Mouse (Mus musculus): Measurements from ENCODE around the gene Myo9b. TPM values are rescaled to one million over a fixed set of nuclear protein-coding genes. Genes with fewer than 3 reads are reported as not detected.

Myo9b gene
- polyA plus RNA-seq, 1 experiment from 2014 or later: 16.8 TPM

DNA sequence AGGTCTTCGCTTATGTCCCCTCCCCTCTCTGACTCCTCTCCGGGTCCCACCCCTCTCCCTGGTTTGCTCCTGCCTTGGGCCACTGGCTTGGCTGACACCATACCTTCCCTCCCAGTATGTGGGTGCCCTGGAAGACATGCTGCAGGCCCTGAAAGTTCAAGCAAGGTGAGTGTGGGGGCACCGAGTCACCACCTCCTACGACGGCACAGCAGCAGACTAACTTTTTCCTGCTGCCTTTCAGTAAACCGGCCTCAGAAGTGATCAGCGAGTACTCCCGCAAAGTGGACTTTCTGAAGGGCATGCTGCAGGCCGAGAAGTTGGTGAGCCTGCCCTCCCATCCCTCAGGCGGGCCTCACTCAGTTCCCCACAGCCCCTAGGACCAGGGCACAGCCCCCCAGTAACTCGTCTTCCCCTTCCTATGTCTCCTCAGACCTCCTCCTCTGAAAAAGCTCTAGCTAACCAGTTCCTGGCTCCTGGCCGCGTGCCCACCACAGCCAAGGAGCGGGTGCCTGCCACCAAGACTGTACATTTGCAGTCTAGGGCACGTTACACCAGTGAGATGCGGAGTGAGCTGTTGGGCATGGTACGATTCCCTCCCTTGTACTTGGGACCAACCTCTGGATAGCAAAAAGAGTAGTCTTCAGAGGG lies 95.1 kb downstream of the Myo9b start:
- no peaks in the 10 kb centered on the region for H3K27me3 ChIP-seq (ENCODE audit: control insufficient read depth, insufficient read depth, low read length)
- H3K27ac ChIP-seq (replicated peaks in 1 of 2; ENCODE audit: control insufficient read depth in 1 of 2, insufficient read depth in 1 of 2, low read depth in 2 of 2, low read length in 2 of 2): peak overlapping the region; percentile 89 to 95
- peak overlapping the region; percentile 86 for H3K9ac ChIP-seq (ENCODE audit: low read length)
- peak overlapping the region; percentile 70 for H3K4me2 ChIP-seq (ENCODE audit: low read length)
- no peaks in the 10 kb centered on the region for H3K9me3 ChIP-seq (ENCODE audit: control insufficient read depth, low read length)
- peaks cover 4 to 24% of the 10 kb centered on the region in 2 experiments for H3K4me1 ChIP-seq (ENCODE audit: control insufficient read depth in 2 of 2, insufficient read depth in 2 of 2, low read length in 2 of 2)
- ATAC-seq (ENCODE audit: insufficient number of reproducible peaks, insufficient read depth, low FRiP score, low read depth): no peak; the same call in 1 of the 2 replicates
- H3K4me3 ChIP-seq (ENCODE audit: control insufficient read depth in 1 of 2, insufficient read depth in 1 of 2, low read depth in 1 of 2, low read length in 2 of 2): peak overlapping the region; percentile 66 to 80
- WGBS: 40% methylated on average over 17 of the region's 17 CpGs
- peaks cover 14% of the 10 kb centered on the region for H3K36me3 ChIP-seq (ENCODE audit: control insufficient read depth, insufficient read depth, low read length)

GRCm38 (mm10) chr8:71368366-71368765 lies 95.9 kb downstream of the Myo9b start:
- Histone ChIP-seq H3K36me3 (ENCODE audit: control insufficient read depth, insufficient read depth, low read length) (peaks cover 17% of the 10 kb centered on the region), H3K9ac (ENCODE audit: low read length) (peak overlapping the region; percentile 86; the same call in 1 of the 2 replicates), H3K4me2 (ENCODE audit: low read length) (peak overlapping the region; percentile 70), H3K9me3 (ENCODE audit: control insufficient read depth, low read length) (no peaks in the 10 kb centered on the region), H3K4me1 (ENCODE audit: control insufficient read depth in 2 of 2, insufficient read depth in 2 of 2, low read length in 2 of 2) (peaks cover 4 to 24% of the 10 kb centered on the region in 2 experiments), H3K27ac (replicated peaks in 1 of 2; ENCODE audit: control insufficient read depth in 1 of 2, insufficient read depth in 1 of 2, low read depth in 2 of 2, low read length in 2 of 2) (peak overlapping the region in 1 of 2 experiments; percentile 95; a peak in 1 of 4 replicates), H3K27me3 (ENCODE audit: control insufficient read depth, insufficient read depth, low read length) (no peaks in the 10 kb centered on the region), H3K4me3 (ENCODE audit: control insufficient read depth in 1 of 2, insufficient read depth in 1 of 2, low read depth in 1 of 2, low read length in 2 of 2) (no peak overlapping the region)
- no peak for ATAC-seq (ENCODE audit: insufficient number of reproducible peaks, insufficient read depth, low FRiP score, low read depth)

- Histone ChIP-seq H3K9me3 (ENCODE audit: control insufficient read depth, low read length) (no peaks in the 10 kb centered on the region), H3K9ac (ENCODE audit: low read length) (peak overlapping the region; percentile 25; the same call in 1 of the 2 replicates), H3K4me1 (ENCODE audit: control insufficient read depth in 2 of 2, insufficient read depth in 2 of 2, low read length in 2 of 2) (peaks cover 4 to 24% of the 10 kb centered on the region in 2 experiments), H3K4me2 (ENCODE audit: low read length) (no peak overlapping the region), H3K4me3 (ENCODE audit: control insufficient read depth in 1 of 2, insufficient read depth in 1 of 2, low read depth in 1 of 2, low read length in 2 of 2) (no peak overlapping the region), H3K27me3 (ENCODE audit: control insufficient read depth, insufficient read depth, low read length) (no peaks in the 10 kb centered on the region), H3K27ac (replicated peaks in 1 of 2; ENCODE audit: control insufficient read depth in 1 of 2, insufficient read depth in 1 of 2, low read depth in 2 of 2, low read length in 2 of 2) (peak overlapping the region; percentile 6 to 64), H3K36me3 (ENCODE audit: control insufficient read depth, insufficient read depth, low read length) (peaks cover 26% of the 10 kb centered on the region)
- WGBS: 92% methylated on average over 10 of the region's 10 CpGs
- no peak for ATAC-seq (ENCODE audit: insufficient number of reproducible peaks, insufficient read depth, low FRiP score, low read depth)
These were observed 96.7 kb downstream of the Myo9b start for GRCm38 (mm10) chr8:71369040-71369718.

DNA sequence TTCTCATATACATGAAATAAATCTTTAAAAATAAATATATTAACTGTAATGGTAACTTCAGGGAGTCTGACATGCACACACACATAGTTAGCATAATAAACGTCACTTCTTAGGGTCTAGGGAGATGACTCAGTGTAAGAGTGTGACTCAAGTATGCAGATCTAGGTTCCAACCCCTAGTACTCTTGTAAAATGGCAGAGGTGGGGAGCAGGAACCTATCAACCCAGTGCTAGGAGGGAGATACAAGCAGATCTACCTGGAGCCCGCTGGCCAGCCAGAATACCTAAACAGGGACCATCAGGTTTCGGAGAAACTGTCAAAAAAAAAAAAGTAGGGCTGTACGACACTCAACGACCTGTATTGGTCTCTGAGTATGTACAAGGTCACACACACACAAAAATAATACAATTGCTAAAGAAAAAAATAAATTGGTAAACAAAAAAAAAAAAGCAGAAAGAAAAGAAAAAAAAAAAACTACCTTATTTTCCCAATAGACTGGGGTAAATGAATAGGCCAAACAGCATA lies 98.3 kb downstream of the Myo9b start:
- Histone ChIP-seq H3K9ac (ENCODE audit: low read length) (peak overlapping the region; percentile 72), H3K27me3 (ENCODE audit: control insufficient read depth, insufficient read depth, low read length) (no peaks in the 10 kb centered on the region), H3K4me2 (ENCODE audit: low read length) (peak overlapping the region; percentile 63), H3K9me3 (ENCODE audit: control insufficient read depth, low read length) (no peaks in the 10 kb centered on the region), H3K27ac (replicated peaks in 1 of 2; ENCODE audit: control insufficient read depth in 1 of 2, insufficient read depth in 1 of 2, low read depth in 2 of 2, low read length in 2 of 2) (peak overlapping the region in 1 of 2 experiments; percentile 87; a peak in 2 of 4 replicates), H3K4me1 (ENCODE audit: control insufficient read depth in 2 of 2, insufficient read depth in 2 of 2, low read length in 2 of 2) (peaks cover 4 to 27% of the 10 kb centered on the region in 2 experiments), H3K36me3 (ENCODE audit: control insufficient read depth, insufficient read depth, low read length) (peaks cover 41% of the 10 kb centered on the region), H3K4me3 (ENCODE audit: control insufficient read depth in 1 of 2, insufficient read depth in 1 of 2, low read depth in 1 of 2, low read length in 2 of 2) (peak overlapping the region; percentile 79 to 83)
- ATAC-seq (ENCODE audit: insufficient number of reproducible peaks, insufficient read depth, low FRiP score, low read depth): no peak
- WGBS: 11% methylated on average over 5 of the region's 5 CpGs

- peak; percentile 86 for ATAC-seq (ENCODE audit: insufficient number of reproducible peaks, insufficient read depth, low FRiP score, low read depth)
These were observed 98.8 kb downstream of the Myo9b start, which contains the start of gene Ocel1 for GRCm38 (mm10) chr8:71371236-71371848. Gene Ocel1 (plus strand): TSS chr8:71371298.

GRCm38 (mm10) chr8:71372427-71372826 lies 99.9 kb downstream of the Myo9b start:
- H3K4me1 ChIP-seq (ENCODE audit: control insufficient read depth in 2 of 2, insufficient read depth in 2 of 2, low read length in 2 of 2): peaks cover 12 to 35% of the 10 kb centered on the region in 2 experiments
- no peaks in the 10 kb centered on the region for H3K27me3 ChIP-seq (ENCODE audit: control insufficient read depth, insufficient read depth, low read length)
- no peak overlapping the region for H3K27ac ChIP-seq (replicated peaks in 1 of 2; ENCODE audit: control insufficient read depth in 1 of 2, insufficient read depth in 1 of 2, low read depth in 2 of 2, low read length in 2 of 2)
- H3K9ac ChIP-seq (ENCODE audit: low read length): no peak overlapping the region
- no peak overlapping the region for H3K4me2 ChIP-seq (ENCODE audit: low read length)
- no peak overlapping the region for H3K4me3 ChIP-seq (ENCODE audit: control insufficient read depth in 1 of 2, insufficient read depth in 1 of 2, low read depth in 1 of 2, low read length in 2 of 2)
- 85% methylated on average over 12 of the region's 12 CpGs for WGBS
- no peaks in the 10 kb centered on the region for H3K9me3 ChIP-seq (ENCODE audit: control insufficient read depth, low read length)
- peaks cover 56% of the 10 kb centered on the region for H3K36me3 ChIP-seq (ENCODE audit: control insufficient read depth, insufficient read depth, low read length)
- no peak for ATAC-seq (ENCODE audit: insufficient number of reproducible peaks, insufficient read depth, low FRiP score, low read depth)

More at GRCm38 (mm10) chr8:71371236-71371848, 98.8 kb downstream of the Myo9b start, which contains the start of gene Ocel1:
- Histone ChIP-seq H3K36me3 (ENCODE audit: control insufficient read depth, insufficient read depth, low read length) (peaks cover 46% of the 10 kb centered on the region), H3K4me1 (ENCODE audit: control insufficient read depth in 2 of 2, insufficient read depth in 2 of 2, low read length in 2 of 2) (peaks cover 8 to 31% of the 10 kb centered on the region in 2 experiments), H3K9me3 (ENCODE audit: control insufficient read depth, low read length) (no peaks in the 10 kb centered on the region), H3K4me3 (ENCODE audit: control insufficient read depth in 1 of 2, insufficient read depth in 1 of 2, low read depth in 1 of 2, low read length in 2 of 2) (peak within 1 kb of the TSS; percentile 79 to 83), H3K4me2 (ENCODE audit: low read length) (peak within 1 kb of the TSS; percentile 63), H3K27ac (replicated peaks in 1 of 2; ENCODE audit: control insufficient read depth in 1 of 2, insufficient read depth in 1 of 2, low read depth in 2 of 2, low read length in 2 of 2) (peak within 1 kb of the TSS; percentile 80 to 87), H3K27me3 (ENCODE audit: control insufficient read depth, insufficient read depth, low read length) (no peaks in the 10 kb centered on the region), H3K9ac (ENCODE audit: low read length) (peak within 1 kb of the TSS; percentile 72)
- 1% methylated on average over 67 of the region's 68 CpGs for WGBS

DNA sequence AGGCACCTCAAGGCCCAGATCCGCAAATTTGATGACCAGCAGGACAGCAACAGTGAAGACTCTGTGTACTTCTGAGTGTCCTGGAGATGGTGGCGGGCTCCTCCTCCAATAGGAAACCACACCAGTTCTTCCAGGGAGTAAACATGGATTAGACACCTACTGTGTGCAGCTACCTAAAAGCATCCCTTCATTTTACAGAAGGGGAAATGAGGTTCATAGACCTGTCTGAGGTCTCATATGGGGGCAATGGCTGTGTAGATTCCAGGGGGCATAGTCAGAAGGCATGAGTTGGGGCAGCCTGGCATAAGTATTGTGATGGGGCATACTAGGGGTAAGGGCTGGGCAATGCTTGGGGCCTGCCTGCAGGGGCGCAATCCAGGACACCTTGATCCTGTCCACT lies 100.5 kb downstream of the Myo9b start:
- Histone ChIP-seq H3K36me3 (ENCODE audit: control insufficient read depth, insufficient read depth, low read length) (peaks cover 62% of the 10 kb centered on the region), H3K4me2 (ENCODE audit: low read length) (no peak overlapping the region), H3K4me3 (ENCODE audit: control insufficient read depth in 1 of 2, insufficient read depth in 1 of 2, low read depth in 1 of 2, low read length in 2 of 2) (no peak overlapping the region), H3K4me1 (ENCODE audit: control insufficient read depth in 2 of 2, insufficient read depth in 2 of 2, low read length in 2 of 2) (peaks cover 9 to 30% of the 10 kb centered on the region in 2 experiments), H3K9me3 (ENCODE audit: control insufficient read depth, low read length) (no peaks in the 10 kb centered on the region), H3K27me3 (ENCODE audit: control insufficient read depth, insufficient read depth, low read length) (no peaks in the 10 kb centered on the region), H3K9ac (ENCODE audit: low read length) (no peak overlapping the region), H3K27ac (replicated peaks in 1 of 2; ENCODE audit: control insufficient read depth in 1 of 2, insufficient read depth in 1 of 2, low read depth in 2 of 2, low read length in 2 of 2) (no peak overlapping the region)
- no peak for ATAC-seq (ENCODE audit: insufficient number of reproducible peaks, insufficient read depth, low FRiP score, low read depth)
- WGBS: 90% methylated on average over 3 of the region's 3 CpGs

Measured in heart, embryonic 14.5 days (tissue).